In genomic region chr17:24199741-24200140, GRCm38 (mm10) we compare ENCODE assay signal across 16 mouse cellular contexts. TPM values are rescaled to one million over a fixed set of nuclear protein-coding genes. Genes with fewer than 3 reads are reported as not detected.
DNase-seq lines count a peak whose midpoint lies in the region; ATAC-seq lines count a peak whose summit lies in the region.
"Had no signal": no experiment of that assay in that cellular context is flagged by ENCODE, and none has a peak within 500 bp of the region (broad histone marks: within the 10 kb centered on the region; RNA-seq: fewer than 3 reads in every experiment).

No protein-coding gene starts in this region.

- H3K4me2 ChIP-seq in forebrain, embryonic 15.5 days (replicated peaks), result no peak overlapping the region
- no peak overlapping the region for H3K4me2 ChIP-seq in forebrain, embryonic 16.5 days (ENCODE audit: low read length)
- no peak overlapping the region for H3K4me2 ChIP-seq in kidney, embryonic 15.5 days
- H3K4me2 ChIP-seq in liver, embryonic 15.5 days, result peak overlapping the region; percentile 100
- H3K4me2 ChIP-seq in hindbrain, embryonic 13.5 days, result no peak overlapping the region
- H3K4me2 ChIP-seq: limb, embryonic 13.5 days had no signal

- no peak for DNase-seq in kidney, postnatal 10 days
- peak; percentile 77 for DNase-seq in R1 (ENCODE audit: low read depth, low spot score)
- no peak for DNase-seq in adipocyte (ENCODE audit: low spot score)
- DNase-seq: adrenal gland, postnatal 36 days; gastrocnemius, postnatal 25 days; lung, postnatal 36 days; midbrain, embryonic 14.5 days; thymus, postnatal 4 days had no signal

- 86% methylated on average over 4 of the region's 4 CpGs for WGBS in forebrain, embryonic 15.5 days
- WGBS in forebrain, embryonic 16.5 days, result 84% methylated on average over 4 of the region's 4 CpGs
- 55% methylated on average over 4 of the region's 4 CpGs for WGBS in kidney, embryonic 15.5 days
- 41% methylated on average over 4 of the region's 4 CpGs for WGBS in liver, embryonic 15.5 days (ENCODE audit: insufficient replicate concordance)
- 81% methylated on average over 4 of the region's 4 CpGs for WGBS in hindbrain, embryonic 13.5 days

- H3K27me3 ChIP-seq in forebrain, embryonic 15.5 days, result no peaks in the 10 kb centered on the region
- no peaks in the 10 kb centered on the region for H3K27me3 ChIP-seq in forebrain, embryonic 16.5 days (replicated peaks; ENCODE audit: control insufficient read depth, insufficient read depth, low read length)
- H3K27me3 ChIP-seq in kidney, embryonic 15.5 days, result no peaks in the 10 kb centered on the region
- no peaks in the 10 kb centered on the region for H3K27me3 ChIP-seq in liver, embryonic 15.5 days
- H3K27me3 ChIP-seq in hindbrain, embryonic 13.5 days, result no peaks in the 10 kb centered on the region
- H3K27me3 ChIP-seq: limb, embryonic 13.5 days had no signal

- no peak overlapping the region for H3K4me3 ChIP-seq in forebrain, embryonic 15.5 days
- no peak overlapping the region for H3K4me3 ChIP-seq in forebrain, embryonic 16.5 days (replicated peaks; ENCODE audit: low read length)
- no peak overlapping the region for H3K4me3 ChIP-seq in kidney, embryonic 15.5 days (replicated peaks)
- H3K4me3 ChIP-seq in liver, embryonic 15.5 days (replicated peaks), result peak overlapping the region; percentile 16; the same call in 1 of the 2 replicates
- H3K4me3 ChIP-seq in hindbrain, embryonic 13.5 days, result no peak overlapping the region
- H3K4me3 ChIP-seq: limb, embryonic 13.5 days had no signal

- ATAC-seq in forebrain, embryonic 15.5 days (replicated peaks), result no peak; the same call in 1 of the 2 replicates
- no peak for ATAC-seq in forebrain, embryonic 16.5 days
- ATAC-seq in kidney, embryonic 15.5 days (replicated peaks; ENCODE audit: low FRiP score), result 0 out of 2 replicates have a peak, but pooled peaks have one; percentile 38
- no peak for ATAC-seq in liver, embryonic 15.5 days (ENCODE audit: insufficient read depth)
- ATAC-seq in hindbrain, embryonic 13.5 days (ENCODE audit: low FRiP score), result no peak
- ATAC-seq: forebrain, embryonic 14.5 days had no signal

- no peaks in the 10 kb centered on the region for H3K9me3 ChIP-seq in forebrain, embryonic 15.5 days
- H3K9me3 ChIP-seq in forebrain, embryonic 16.5 days (ENCODE audit: control insufficient read depth, low read length), result no peaks in the 10 kb centered on the region
- no peaks in the 10 kb centered on the region for H3K9me3 ChIP-seq in kidney, embryonic 15.5 days (replicated peaks)
- no peaks in the 10 kb centered on the region for H3K9me3 ChIP-seq in liver, embryonic 15.5 days (replicated peaks)
- no peaks in the 10 kb centered on the region for H3K9me3 ChIP-seq in hindbrain, embryonic 13.5 days
- H3K9me3 ChIP-seq: limb, embryonic 13.5 days had no signal

- no peaks in the 10 kb centered on the region for H3K36me3 ChIP-seq in forebrain, embryonic 15.5 days
- H3K36me3 ChIP-seq in forebrain, embryonic 16.5 days (ENCODE audit: control insufficient read depth, insufficient read depth), result no peaks in the 10 kb centered on the region
- no peaks in the 10 kb centered on the region for H3K36me3 ChIP-seq in kidney, embryonic 15.5 days
- peaks cover 23% of the 10 kb centered on the region; the same call in 1 of the 2 replicates for H3K36me3 ChIP-seq in liver, embryonic 15.5 days (replicated peaks)
- no peaks in the 10 kb centered on the region for H3K36me3 ChIP-seq in hindbrain, embryonic 13.5 days
- H3K36me3 ChIP-seq: limb, embryonic 13.5 days had no signal

- peaks cover 29% of the 10 kb centered on the region for H3K4me1 ChIP-seq in forebrain, embryonic 15.5 days
- H3K4me1 ChIP-seq in forebrain, embryonic 16.5 days (replicated peaks; ENCODE audit: control insufficient read depth, insufficient read depth, low read length), result peaks cover 39% of the 10 kb centered on the region
- H3K4me1 ChIP-seq in kidney, embryonic 15.5 days, result peaks cover 24% of the 10 kb centered on the region
- peaks cover 100% of the 10 kb centered on the region for H3K4me1 ChIP-seq in liver, embryonic 15.5 days (replicated peaks)
- H3K4me1 ChIP-seq in hindbrain, embryonic 13.5 days (replicated peaks), result peaks cover 38% of the 10 kb centered on the region

- no peak overlapping the region for H3K9ac ChIP-seq in forebrain, embryonic 15.5 days (replicated peaks)
- H3K9ac ChIP-seq in forebrain, embryonic 16.5 days (replicated peaks; ENCODE audit: low read depth, low read length), result no peak overlapping the region
- 0 out of 2 replicates have a peak overlapping the region, but pooled peaks have one; percentile 12 for H3K9ac ChIP-seq in kidney, embryonic 15.5 days
- H3K9ac ChIP-seq in liver, embryonic 15.5 days, result peak overlapping the region; percentile 56; the same call in 1 of the 2 replicates
- H3K9ac ChIP-seq in hindbrain, embryonic 13.5 days, result no peak overlapping the region

- H3K27ac ChIP-seq in forebrain, embryonic 15.5 days (replicated peaks), result peak overlapping the region; percentile 74; the same call in 1 of the 2 replicates
- H3K27ac ChIP-seq in forebrain, embryonic 16.5 days (ENCODE audit: low read length), result no peak overlapping the region
- no peak overlapping the region for H3K27ac ChIP-seq in kidney, embryonic 15.5 days
- peak overlapping the region; percentile 99 for H3K27ac ChIP-seq in liver, embryonic 15.5 days (replicated peaks)
- no peak overlapping the region for H3K27ac ChIP-seq in hindbrain, embryonic 13.5 days
- H3K27ac ChIP-seq: limb, embryonic 13.5 days; stomach, postnatal 0 days had no signal

RNA-seq across cellular contexts. Expression of gene Tbc1d24, which starts 5.6 kb away (rescaled TPM):
- 18.8 and 19.5 TPM in 2 replicates for polyA plus RNA-seq in forebrain, embryonic 15.5 days (2015; fragmentation: Nextera tagmentation; extraction: Ambion mirVana)
- polyA plus RNA-seq in forebrain, embryonic 16.5 days (2015; fragmentation: Nextera tagmentation; extraction: Ambion mirVana), result 20.6 and 24.6 TPM in 2 replicates
- polyA plus RNA-seq in kidney, embryonic 15.5 days (2015; fragmentation: Nextera tagmentation; extraction: Ambion mirVana), result 5.9 and 6.7 TPM in 2 replicates
- 6.6 and 7.9 TPM in 2 replicates for polyA plus RNA-seq in liver, embryonic 15.5 days (2015; fragmentation: Nextera tagmentation; extraction: Ambion mirVana)
- polyA plus RNA-seq in hindbrain, embryonic 13.5 days (2015; fragmentation: Nextera tagmentation; extraction: Ambion mirVana), result 24.4 and 25.5 TPM in 2 replicates

RNA-seq across cellular contexts. Expression of gene Ntn3, which starts 9.6 kb away (rescaled TPM):
- 4.9 and 5.2 TPM in 2 replicates for polyA plus RNA-seq in forebrain, embryonic 15.5 days (2015; fragmentation: Nextera tagmentation; extraction: Ambion mirVana)
- polyA plus RNA-seq in forebrain, embryonic 16.5 days (2015; fragmentation: Nextera tagmentation; extraction: Ambion mirVana), result 4.7 and 5.2 TPM in 2 replicates
- polyA plus RNA-seq in kidney, embryonic 15.5 days (2015; fragmentation: Nextera tagmentation; extraction: Ambion mirVana), result 5.1 and 5.6 TPM in 2 replicates
- 1.1 and 1.2 TPM in 2 replicates for polyA plus RNA-seq in liver, embryonic 15.5 days (2015; fragmentation: Nextera tagmentation; extraction: Ambion mirVana)
- polyA plus RNA-seq in hindbrain, embryonic 13.5 days (2015; fragmentation: Nextera tagmentation; extraction: Ambion mirVana), result 4.2 and 5.2 TPM in 2 replicates

RNA-seq across cellular contexts. Expression of gene Tedc2, which starts 20.9 kb away (rescaled TPM):
- 13.0 and 13.5 TPM in 2 replicates for polyA plus RNA-seq in forebrain, embryonic 15.5 days (2015; fragmentation: Nextera tagmentation; extraction: Ambion mirVana)
- 10.2 and 12.2 TPM in 2 replicates for polyA plus RNA-seq in forebrain, embryonic 16.5 days (2015; fragmentation: Nextera tagmentation; extraction: Ambion mirVana)
- 13.6 and 14.3 TPM in 2 replicates for polyA plus RNA-seq in kidney, embryonic 15.5 days (2015; fragmentation: Nextera tagmentation; extraction: Ambion mirVana)
- 8.2 and 9.6 TPM in 2 replicates for polyA plus RNA-seq in liver, embryonic 15.5 days (2015; fragmentation: Nextera tagmentation; extraction: Ambion mirVana)
- 11.8 and 12.8 TPM in 2 replicates for polyA plus RNA-seq in hindbrain, embryonic 13.5 days (2015; fragmentation: Nextera tagmentation; extraction: Ambion mirVana)

RNA-seq across cellular contexts. Expression of gene Atp6v0c, which starts 30.2 kb away (rescaled TPM):
- polyA plus RNA-seq in forebrain, embryonic 15.5 days (2015; fragmentation: Nextera tagmentation; extraction: Ambion mirVana), result 872 and 917 TPM in 2 replicates
- 881 and 1,064 TPM in 2 replicates for polyA plus RNA-seq in forebrain, embryonic 16.5 days (2015; fragmentation: Nextera tagmentation; extraction: Ambion mirVana)
- polyA plus RNA-seq in kidney, embryonic 15.5 days (2015; fragmentation: Nextera tagmentation; extraction: Ambion mirVana), result 546 and 562 TPM in 2 replicates
- 362 and 405 TPM in 2 replicates for polyA plus RNA-seq in liver, embryonic 15.5 days (2015; fragmentation: Nextera tagmentation; extraction: Ambion mirVana)
- 1,028 and 1,039 TPM in 2 replicates for polyA plus RNA-seq in hindbrain, embryonic 13.5 days (2015; fragmentation: Nextera tagmentation; extraction: Ambion mirVana)

RNA-seq across cellular contexts. Expression of gene Amdhd2, which starts 36.2 kb away (rescaled TPM):
- 28.7 and 31.5 TPM in 2 replicates for polyA plus RNA-seq in forebrain, embryonic 15.5 days (2015; fragmentation: Nextera tagmentation; extraction: Ambion mirVana)
- 25.5 and 28.2 TPM in 2 replicates for polyA plus RNA-seq in forebrain, embryonic 16.5 days (2015; fragmentation: Nextera tagmentation; extraction: Ambion mirVana)
- 36.7 and 40.9 TPM in 2 replicates for polyA plus RNA-seq in kidney, embryonic 15.5 days (2015; fragmentation: Nextera tagmentation; extraction: Ambion mirVana)
- 21.4 and 23.6 TPM in 2 replicates for polyA plus RNA-seq in liver, embryonic 15.5 days (2015; fragmentation: Nextera tagmentation; extraction: Ambion mirVana)
- 36.8 and 37.4 TPM in 2 replicates for polyA plus RNA-seq in hindbrain, embryonic 13.5 days (2015; fragmentation: Nextera tagmentation; extraction: Ambion mirVana)

Comparison
In these comparisons a context has a peak if more than half of its experiments do, and no peak if none do; other contexts are left out.
1. H3K27ac ChIP-seq: peak in forebrain, embryonic 15.5 days (single experiment) and liver, embryonic 15.5 days (single experiment); none in forebrain, embryonic 16.5 days (single experiment), kidney, embryonic 15.5 days (single experiment) and hindbrain, embryonic 13.5 days (single experiment).
2. H3K9ac ChIP-seq: peak in kidney, embryonic 15.5 days (single experiment) and liver, embryonic 15.5 days (single experiment); none in forebrain, embryonic 15.5 days (single experiment), forebrain, embryonic 16.5 days (single experiment) and hindbrain, embryonic 13.5 days (single experiment).